ENCODE assay signal across 8 mouse cellular contexts in genomic region chr19:55423952-55424351, GRCm38 (mm10).
A peak's percentile ranks its signal among the peaks of the same experiment; 100 is the strongest.
DNase-seq lines count a peak whose midpoint lies in the region; ATAC-seq and TF ChIP-seq lines count a peak whose summit lies in the region.

No protein-coding gene starts in this region.

- no peak overlapping the region for H3K9ac ChIP-seq in kidney, embryonic 15.5 days

- no peak for TF ChIP-seq POLR2A in kidney, adult 2 months (IDR thresholded peaks at IDR 0.05; ENCODE audit: low read depth, low read length)

- DNase-seq in kidney, adult 2 months, result peak; percentile 88
- peak; percentile 26 for DNase-seq in c-Kit-positive CD71-negative TER-119-negative erythroid progenitor cells, embryonic 14.5 days (ENCODE audit: low read depth)
- DNase-seq in gastrocnemius, adult 18-20 months (ENCODE audit: low spot score), result peak; percentile 79
- peak; percentile 55 for DNase-seq in kidney, postnatal 10 days
- DNase-seq in lung, adult 18-20 months, result peak; percentile 79 to 86
- DNase-seq in right cerebral cortex, postnatal 25 days, result peak; percentile 77
- no peak for DNase-seq in embryo, embryonic 11 days

- TF ChIP-seq CTCF in kidney, adult 2 months (conservative IDR thresholded peaks at IDR 0.05; ENCODE audit: insufficient read depth, insufficient read length, low read depth, low read length), result no peak

- H3K4me1 ChIP-seq in kidney, adult 2 months (ENCODE audit: control insufficient read depth, insufficient read depth, low read length), result no peaks in the 10 kb centered on the region
- no peaks in the 10 kb centered on the region for H3K4me1 ChIP-seq in kidney, embryonic 15.5 days

- no peak overlapping the region for H3K27ac ChIP-seq in kidney, adult 2 months (ENCODE audit: insufficient read depth, low read depth, low read length)
- no peak overlapping the region for H3K27ac ChIP-seq in kidney, embryonic 15.5 days

- no peak overlapping the region for H3K4me3 ChIP-seq in kidney, adult 2 months (ENCODE audit: insufficient read depth, low read depth, low read length)
- H3K4me3 ChIP-seq in kidney, embryonic 15.5 days (replicated peaks), result no peak overlapping the region

- 42% methylated on average over 8 of the region's 8 CpGs for WGBS in kidney, adult 2 months
- WGBS in kidney, embryonic 15.5 days, result 81% methylated on average over 8 of the region's 8 CpGs

- H3K27me3 ChIP-seq in kidney, adult 2 months (replicated peaks; ENCODE audit: control insufficient read depth, insufficient read depth, low read length), result no peaks in the 10 kb centered on the region
- H3K27me3 ChIP-seq in kidney, embryonic 15.5 days, result no peaks in the 10 kb centered on the region

- ATAC-seq in kidney, embryonic 15.5 days (replicated peaks; ENCODE audit: low FRiP score), result no peak

- H3K4me2 ChIP-seq in kidney, embryonic 15.5 days, result no peak overlapping the region

- H3K9me3 ChIP-seq in kidney, embryonic 15.5 days (replicated peaks), result no peaks in the 10 kb centered on the region

- no peaks in the 10 kb centered on the region for H3K36me3 ChIP-seq in kidney, adult 2 months (ENCODE audit: control insufficient read depth, insufficient read depth, low read length)
- H3K36me3 ChIP-seq in kidney, embryonic 15.5 days, result no peaks in the 10 kb centered on the region
